Mouse (Mus musculus) midbrain, embryonic 15.5 days (tissue): ENCODE results near the gene Bcl7a. TPM values are rescaled to one million over a fixed set of nuclear protein-coding genes. Genes with fewer than 3 reads are reported as not detected.
A peak's percentile ranks its signal among the peaks of the same experiment; 100 is the strongest.

ENCODE experiments used
- ATAC-seq: fragments of 200-750 bp; cut with Nextera tagmentation; replicated peaks from 2 replicates; pipeline ENCODE4 v1.8.0; 2017; ENCODE audit warnings: moderate TSS enrichment
- H3K27ac ChIP-seq: fragments of 300-500 bp; sonication (generic); 2 replicates; pipeline ENCODE4 v1.5.1; 2015; ENCODE audit warnings: mild to moderate bottlenecking, inconsistent platforms
- H3K27me3 ChIP-seq: fragments of 300-500 bp; sonication (generic); replicated peaks from 2 replicates; pipeline ENCODE4 v1.6.1; 2015; ENCODE audit warnings: inconsistent platforms
- H3K36me3 ChIP-seq: fragments of 300-500 bp; sonication (generic); replicated peaks from 2 replicates; pipeline ENCODE4 v1.6.1; 2015; ENCODE audit warnings: inconsistent platforms
- H3K4me1 ChIP-seq: fragments of 300-500 bp; sonication (generic); 2 replicates; pipeline ENCODE4 v1.6.1; 2015; ENCODE audit warnings: inconsistent platforms
- H3K4me2 ChIP-seq: fragments of 300-500 bp; sonication (generic); 2 replicates; pipeline ENCODE4 v1.6.1; 2015; ENCODE audit warnings: inconsistent platforms, mild to moderate bottlenecking, moderate library complexity
- H3K4me3 ChIP-seq: fragments of 300-500 bp; sonication (generic); 2 replicates; pipeline ENCODE4 v1.5.1; 2015; ENCODE audit warnings: mild to moderate bottlenecking, inconsistent platforms
- H3K9ac ChIP-seq: fragments of 300-500 bp; sonication (generic); 2 replicates; pipeline ENCODE4 v1.6.1; 2015; ENCODE audit warnings: mild to moderate bottlenecking, inconsistent platforms
- H3K9me3 ChIP-seq: fragments of 300-500 bp; sonication (generic); 2 replicates; pipeline ENCODE4 v1.6.1; 2016; ENCODE audit warnings: inconsistent platforms
- WGBS: fragments of 180-500 bp; shearing (Covaris S2); methylation state at CpG from one replicate; pipeline ENCODE4 v1.1.7; 2015; ENCODE audit warnings: mixed read lengths; 5-methylcytosine and 5-hydroxymethylcytosine counted together
- polyA plus RNA-seq: library from polyadenylated mRNA; unstranded; fragments of >200 nt; fragmentation: Nextera tagmentation; extraction: Ambion mirVana; gene quantifications from 2 replicates; pipeline ENCODE4 v1.2.1, GENCODE M21; 2015

Gene Bcl7a
- polyA plus RNA-seq: 35.9 and 39.6 TPM in 2 replicates

DNA sequence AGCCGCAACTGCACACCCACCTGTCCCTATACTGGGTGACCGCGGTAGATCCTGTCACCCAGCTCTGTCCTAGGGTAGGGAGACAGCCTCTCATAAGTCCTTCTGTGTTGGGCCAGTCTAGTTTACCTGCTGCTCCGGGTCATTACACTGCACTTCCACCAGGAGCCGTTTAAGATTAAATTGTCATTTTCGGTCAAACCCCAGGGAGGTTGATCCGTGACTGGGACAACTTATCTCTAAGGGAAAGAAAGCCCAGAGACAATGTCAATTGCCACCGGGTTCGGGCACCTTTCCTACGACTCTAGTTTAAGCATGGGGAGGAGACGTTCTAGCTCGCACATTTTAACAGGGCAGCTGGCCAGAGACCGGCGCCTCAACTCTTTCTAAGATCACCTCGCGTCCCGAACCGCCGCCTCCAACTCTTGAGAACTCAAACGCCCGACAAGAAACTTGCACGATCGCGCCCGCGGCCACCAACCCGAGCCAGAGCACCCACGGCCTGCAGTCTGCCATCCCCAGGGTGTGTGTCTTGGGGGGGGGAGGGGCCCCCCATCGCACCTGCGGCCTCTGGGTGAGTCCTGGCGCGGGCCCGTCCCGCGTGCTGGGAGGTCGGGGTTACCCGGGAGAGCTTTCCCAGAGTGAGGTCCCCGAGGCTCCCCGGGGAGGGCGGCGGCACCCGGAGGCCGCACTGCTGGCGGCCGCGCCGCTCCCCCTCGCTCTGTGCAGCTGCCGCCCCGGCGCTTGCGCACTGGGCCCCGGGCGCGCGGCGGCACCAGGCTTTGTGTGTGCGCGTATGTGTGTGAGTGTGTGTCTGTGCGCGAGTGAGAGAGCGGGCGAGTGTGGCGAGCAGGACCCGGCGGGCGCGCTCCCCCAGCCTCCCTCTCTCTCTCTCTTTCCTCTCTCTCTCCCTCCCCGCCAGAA lies at the start of gene Bcl7a:
TSS of gene Bcl7a (plus strand) at position 128 of the 921 bp plus-strand sequence.
- Histone ChIP-seq H3K27ac (peak within 1 kb of the TSS; percentile 99), H3K4me2 (peak within 1 kb of the TSS; percentile 74), H3K36me3 (no peaks in the 10 kb centered on the region), H3K9me3 (no peaks in the 10 kb centered on the region), H3K4me1 (peaks cover 35% of the 10 kb centered on the region), H3K9ac (peak within 1 kb of the TSS; percentile 97), H3K27me3 (no peaks in the 10 kb centered on the region), H3K4me3 (peak within 1 kb of the TSS; percentile 99)
- peak; percentile 91 for ATAC-seq
- WGBS: 1% methylated on average over 68 of the region's 69 CpGs

GRCm38 (mm10) chr5:123294653-123295052 lies 49.0 kb upstream of the Bcl7a start:
- no peak for ATAC-seq
- Histone ChIP-seq H3K4me3 (no peak overlapping the region), H3K27me3 (no peaks in the 10 kb centered on the region), H3K9me3 (no peaks in the 10 kb centered on the region), H3K4me2 (no peak overlapping the region), H3K9ac (no peak overlapping the region), H3K36me3 (no peaks in the 10 kb centered on the region), H3K4me1 (no peaks in the 10 kb centered on the region), H3K27ac (no peak overlapping the region)
- WGBS: 72% methylated on average over 9 of the region's 9 CpGs

DNA sequence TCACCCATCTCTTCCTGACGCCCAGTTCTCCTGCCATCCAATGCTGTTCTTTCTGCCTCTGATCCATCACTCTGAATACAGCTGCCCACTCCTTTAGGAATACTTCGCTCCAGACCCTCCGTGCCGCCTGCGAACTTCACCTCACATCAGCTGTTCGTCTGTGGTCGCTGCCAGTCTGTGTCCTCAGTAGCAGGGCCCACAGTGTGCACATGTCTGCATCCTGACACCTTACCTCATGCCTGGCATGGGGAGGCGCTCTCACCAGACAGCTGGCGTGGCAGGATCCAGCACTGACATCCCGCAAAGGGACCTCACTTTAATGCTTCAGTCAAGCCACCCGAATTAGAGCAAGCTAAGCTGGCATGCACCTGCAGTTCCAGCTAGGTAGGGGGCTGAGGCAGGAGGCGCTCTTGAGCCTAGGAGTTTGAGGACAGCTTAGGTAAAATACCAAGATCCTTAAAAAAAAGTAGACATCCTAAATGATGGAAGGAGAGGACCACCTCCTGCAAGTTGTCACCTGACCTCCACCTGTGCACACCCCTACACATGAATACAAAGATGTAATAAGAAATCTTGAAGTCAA lies 47.3 kb upstream of the Bcl7a start:
- ATAC-seq: no peak
- Histone ChIP-seq H3K36me3 (no peaks in the 10 kb centered on the region), H3K27me3 (no peaks in the 10 kb centered on the region), H3K4me1 (no peaks in the 10 kb centered on the region), H3K27ac (no peak overlapping the region), H3K4me3 (no peak overlapping the region), H3K9me3 (no peaks in the 10 kb centered on the region), H3K9ac (no peak overlapping the region), H3K4me2 (no peak overlapping the region)
- WGBS: 71% methylated on average over 12 of the region's 12 CpGs

DNA sequence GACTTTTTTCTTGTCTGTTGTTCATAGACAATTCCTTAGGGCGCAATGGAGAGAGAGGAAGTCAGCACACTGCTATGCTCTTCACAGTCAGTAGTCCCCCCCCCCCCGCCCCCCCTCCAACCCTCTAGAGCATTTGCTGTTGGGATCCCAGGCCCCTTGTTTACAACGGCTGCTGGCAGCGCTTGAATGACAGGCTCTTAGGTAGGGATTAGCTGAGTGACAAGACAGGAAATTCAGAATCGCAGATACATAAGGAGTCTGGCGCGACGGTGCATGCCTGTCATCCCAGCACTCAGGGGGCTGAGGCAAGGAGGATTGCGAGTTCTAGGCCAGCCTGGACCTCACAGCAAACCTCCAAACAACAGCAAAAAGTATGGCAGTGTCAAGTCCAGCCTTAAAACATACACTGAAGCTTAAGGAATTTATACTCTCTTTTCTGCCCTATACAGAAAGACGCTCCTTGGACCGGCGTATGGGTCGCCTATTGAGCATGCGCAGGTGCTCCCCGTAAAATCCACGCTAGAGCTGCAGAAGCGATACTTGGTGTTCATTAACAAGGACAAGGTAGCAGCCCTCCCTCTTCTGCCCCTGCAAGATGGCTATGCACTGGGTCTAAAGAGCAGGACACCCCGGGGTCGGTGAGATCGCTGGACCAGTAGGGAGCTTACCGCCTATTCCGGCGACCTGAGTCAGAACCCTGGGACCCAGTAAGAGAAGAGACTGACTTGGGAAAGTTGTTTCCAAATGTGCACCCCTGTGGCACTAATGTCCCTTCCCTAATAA lies 46.5 kb upstream of the Bcl7a start:
- no peak overlapping the region for H3K4me3 ChIP-seq
- no peak overlapping the region for H3K27ac ChIP-seq
- H3K36me3 ChIP-seq: no peaks in the 10 kb centered on the region
- ATAC-seq: no peak
- WGBS: 59% methylated on average over 21 of the region's 23 CpGs
- no peak overlapping the region for H3K4me2 ChIP-seq
- no peaks in the 10 kb centered on the region for H3K27me3 ChIP-seq
- no peak overlapping the region for H3K9ac ChIP-seq
- H3K9me3 ChIP-seq: no peaks in the 10 kb centered on the region
- peaks cover 5% of the 10 kb centered on the region; the same call in 1 of the 2 replicates for H3K4me1 ChIP-seq

- H3K27ac ChIP-seq: no peak overlapping the region
- H3K27me3 ChIP-seq: no peaks in the 10 kb centered on the region
- WGBS: 83% methylated on average over 7 of the region's 7 CpGs
- H3K9ac ChIP-seq: no peak overlapping the region
- no peak overlapping the region for H3K4me2 ChIP-seq
- no peaks in the 10 kb centered on the region for H3K36me3 ChIP-seq
- no peaks in the 10 kb centered on the region for H3K9me3 ChIP-seq
- H3K4me3 ChIP-seq: no peak overlapping the region
- peaks cover 10% of the 10 kb centered on the region; the same call in 1 of the 2 replicates for H3K4me1 ChIP-seq
- ATAC-seq: no peak
These were observed 45.8 kb upstream of the Bcl7a start for GRCm38 (mm10) chr5:123297830-123298229.

- Histone ChIP-seq H3K36me3 (no peaks in the 10 kb centered on the region), H3K9ac (no peak overlapping the region), H3K27ac (no peak overlapping the region), H3K27me3 (no peaks in the 10 kb centered on the region), H3K4me1 (peaks cover 10% of the 10 kb centered on the region; the same call in 1 of the 2 replicates), H3K4me2 (no peak overlapping the region), H3K9me3 (no peaks in the 10 kb centered on the region), H3K4me3 (no peak overlapping the region)
- ATAC-seq: no peak
- WGBS: 92% methylated on average over 6 of the region's 6 CpGs
These were observed 45.1 kb upstream of the Bcl7a start for GRCm38 (mm10) chr5:123298526-123298925.

DNA sequence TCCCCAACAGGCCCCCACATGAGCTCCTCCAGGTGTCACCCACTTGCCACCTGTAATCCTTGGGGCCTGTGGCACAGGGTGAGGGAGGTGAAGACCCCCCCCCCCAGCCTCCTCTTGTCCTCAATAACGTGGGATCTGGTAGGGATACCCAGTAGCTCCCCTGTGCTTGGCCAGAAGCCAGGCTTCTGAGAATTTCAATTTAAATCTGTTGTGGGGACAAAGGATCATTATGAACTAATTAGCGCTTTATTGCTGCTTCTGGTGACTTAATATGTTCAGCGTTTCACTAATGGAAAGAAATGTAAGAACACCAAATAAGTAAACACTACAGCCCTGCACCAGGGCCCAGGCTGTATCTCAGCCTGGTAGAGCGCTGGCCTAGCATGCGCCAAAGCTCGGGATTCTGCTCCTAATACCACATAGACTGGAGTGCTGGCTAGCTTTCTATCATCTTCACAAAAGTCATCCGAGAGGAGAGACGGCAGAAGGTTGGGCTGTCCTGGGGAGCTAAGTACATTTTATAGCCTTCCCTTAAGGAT lies 43.1 kb upstream of the Bcl7a start:
- H3K27ac ChIP-seq: no peak overlapping the region

GRCm38 (mm10) chr5:123301780-123302521 lies 41.7 kb upstream of the Bcl7a start:
- H3K9me3 ChIP-seq: no peaks in the 10 kb centered on the region
- no peak overlapping the region for H3K4me3 ChIP-seq
- no peak overlapping the region for H3K4me2 ChIP-seq
- 19% methylated on average over 20 of the region's 20 CpGs for WGBS
- peaks cover 10% of the 10 kb centered on the region; the same call in 1 of the 2 replicates for H3K4me1 ChIP-seq
- no peaks in the 10 kb centered on the region for H3K27me3 ChIP-seq
- no peaks in the 10 kb centered on the region for H3K36me3 ChIP-seq
- no peak for ATAC-seq
- H3K27ac ChIP-seq: no peak overlapping the region
- no peak overlapping the region for H3K9ac ChIP-seq

More for the DNA sequence above, 43.1 kb upstream of the Bcl7a start:
- Histone ChIP-seq H3K36me3 (no peaks in the 10 kb centered on the region), H3K4me3 (no peak overlapping the region), H3K27me3 (no peaks in the 10 kb centered on the region), H3K9me3 (no peaks in the 10 kb centered on the region), H3K4me1 (peaks cover 10% of the 10 kb centered on the region; the same call in 1 of the 2 replicates), H3K4me2 (no peak overlapping the region), H3K9ac (no peak overlapping the region)
- no peak for ATAC-seq
- 61% methylated on average over 8 of the region's 8 CpGs for WGBS

GRCm38 (mm10) chr5:123307630-123308282 lies 35.9 kb upstream of the Bcl7a start:
- Histone ChIP-seq H3K9me3 (no peaks in the 10 kb centered on the region), H3K27me3 (no peaks in the 10 kb centered on the region), H3K4me1 (peaks cover 5% of the 10 kb centered on the region; the same call in 1 of the 2 replicates), H3K27ac (no peak overlapping the region), H3K36me3 (no peaks in the 10 kb centered on the region), H3K4me3 (no peak overlapping the region), H3K4me2 (no peak overlapping the region), H3K9ac (no peak overlapping the region)
- no peak for ATAC-seq
- 52% methylated on average over 18 of the region's 18 CpGs for WGBS

DNA sequence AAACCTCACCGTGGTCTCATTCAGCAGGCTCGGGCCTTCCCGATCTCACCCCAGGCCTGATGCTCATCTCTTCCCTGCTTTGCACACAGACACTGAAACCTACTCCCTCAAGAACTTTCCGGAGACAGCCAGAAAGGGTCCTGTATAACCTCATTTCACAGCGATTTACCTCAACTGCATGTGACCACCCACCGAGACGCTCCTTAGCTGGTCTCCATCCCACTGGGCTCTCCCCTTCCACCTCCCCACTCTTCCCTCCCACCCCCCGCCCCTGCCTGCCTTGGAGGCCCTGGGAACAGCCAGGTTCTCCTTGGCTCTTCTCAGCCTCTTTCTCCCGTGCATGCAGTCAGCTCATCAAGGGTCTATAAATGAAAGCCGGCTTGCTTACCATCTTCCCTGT lies 33.8 kb upstream of the Bcl7a start:
- 51% methylated on average over 10 of the region's 10 CpGs for WGBS

DNA sequence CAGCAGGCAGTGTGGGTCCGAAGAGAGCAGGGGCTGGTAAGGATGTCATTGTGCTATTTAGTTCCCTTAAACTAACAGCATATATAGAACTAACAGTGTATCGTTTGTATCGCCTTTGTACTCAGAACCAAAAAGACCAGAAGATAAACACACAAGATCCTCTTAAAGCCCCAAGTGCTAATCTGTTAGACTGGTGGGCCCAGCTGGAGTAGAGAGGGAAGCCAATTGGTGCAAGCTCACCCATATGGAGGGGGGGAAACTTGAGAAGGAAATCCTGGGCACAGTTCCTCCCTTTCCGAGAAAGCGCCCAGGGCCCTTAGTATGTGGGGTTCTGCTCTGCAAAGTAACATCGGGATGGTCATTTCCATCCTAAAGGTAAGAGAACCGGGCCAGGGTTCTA lies 33.4 kb upstream of the Bcl7a start:
- no peak for ATAC-seq
- no peak overlapping the region for H3K9ac ChIP-seq
- H3K4me1 ChIP-seq: peaks cover 7% of the 10 kb centered on the region; the same call in 1 of the 2 replicates
- no peak overlapping the region for H3K4me3 ChIP-seq
- no peak overlapping the region for H3K4me2 ChIP-seq
- no peaks in the 10 kb centered on the region for H3K36me3 ChIP-seq
- no peaks in the 10 kb centered on the region for H3K9me3 ChIP-seq
- 63% methylated on average over 7 of the region's 7 CpGs for WGBS
- no peaks in the 10 kb centered on the region for H3K27me3 ChIP-seq
- no peak overlapping the region for H3K27ac ChIP-seq

More for the DNA sequence above, 33.8 kb upstream of the Bcl7a start:
- Histone ChIP-seq H3K4me3 (no peak overlapping the region), H3K9me3 (no peaks in the 10 kb centered on the region), H3K27ac (no peak overlapping the region), H3K4me1 (peaks cover 5% of the 10 kb centered on the region; the same call in 1 of the 2 replicates), H3K4me2 (no peak overlapping the region), H3K36me3 (no peaks in the 10 kb centered on the region), H3K9ac (no peak overlapping the region), H3K27me3 (no peaks in the 10 kb centered on the region)
- no peak for ATAC-seq
